Mouse (Mus musculus): Measurements from ENCODE around the gene Cbfa2t2.

The Cbfa2t2 gene

DNA sequence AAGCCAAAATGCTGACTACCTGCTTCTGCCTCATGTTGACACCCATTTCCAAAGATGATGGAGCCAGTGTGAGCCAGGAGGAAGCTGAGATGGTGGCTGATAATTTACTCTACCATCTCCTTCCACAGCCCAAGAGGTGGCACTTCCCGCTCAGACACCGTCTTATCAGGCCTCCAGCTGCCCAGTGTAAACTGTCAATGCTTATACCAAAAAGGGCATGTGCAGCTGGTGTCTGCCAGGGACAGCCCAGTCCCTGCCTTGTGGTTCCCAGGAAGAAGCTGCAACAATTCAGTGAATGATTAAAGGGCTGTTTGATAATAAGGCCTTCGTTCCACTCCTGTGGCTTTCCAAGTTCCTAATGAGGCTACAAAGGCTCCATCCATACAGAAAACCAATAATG, 102.4 kb downstream of the Cbfa2t2 start:
- in situ Hi-C loops (cut with MboI): no loop called here

DNA sequence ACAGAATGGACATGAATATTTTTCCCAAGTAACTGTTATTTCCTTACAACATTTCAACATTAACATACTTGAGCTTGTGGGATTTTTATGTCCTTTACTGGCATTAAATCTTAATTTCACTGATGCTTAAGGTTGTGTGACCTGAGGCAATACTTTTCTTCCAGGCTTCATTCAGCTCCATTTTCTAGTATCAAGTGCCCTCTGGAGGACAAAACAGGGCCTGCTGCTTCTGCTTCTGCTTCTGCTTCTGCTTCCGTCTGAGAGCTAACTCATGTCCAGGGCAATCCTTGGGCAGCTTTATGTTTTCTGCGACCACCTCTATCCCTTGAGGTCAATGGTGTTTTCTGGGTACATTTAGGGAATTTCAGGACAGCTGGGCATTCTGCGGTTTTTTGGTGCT, 103.4 kb downstream of the Cbfa2t2 start:
- in situ Hi-C loops (cut with MboI): no loop called here

DNA sequence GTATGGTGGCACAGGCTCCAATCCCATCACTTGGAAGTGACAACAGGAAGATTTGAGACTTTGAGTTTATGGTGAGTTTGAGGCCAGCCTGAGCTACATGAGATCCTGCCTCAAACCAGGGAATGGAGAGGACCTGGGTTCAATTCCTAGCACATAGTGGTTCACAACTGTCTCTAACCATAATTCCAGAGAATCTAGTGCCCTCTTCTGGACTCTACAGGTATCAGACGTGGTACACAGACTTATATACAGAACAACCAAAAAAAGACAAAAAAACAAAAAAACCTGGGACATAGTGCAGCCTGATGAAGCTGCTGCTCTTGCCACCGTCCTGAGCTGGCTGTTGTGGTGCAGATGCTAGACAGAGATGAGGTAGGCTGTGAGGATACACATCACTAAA, 105.3 kb downstream of the Cbfa2t2 start:
- in situ Hi-C loops (cut with MboI): no loop called here

DNA sequence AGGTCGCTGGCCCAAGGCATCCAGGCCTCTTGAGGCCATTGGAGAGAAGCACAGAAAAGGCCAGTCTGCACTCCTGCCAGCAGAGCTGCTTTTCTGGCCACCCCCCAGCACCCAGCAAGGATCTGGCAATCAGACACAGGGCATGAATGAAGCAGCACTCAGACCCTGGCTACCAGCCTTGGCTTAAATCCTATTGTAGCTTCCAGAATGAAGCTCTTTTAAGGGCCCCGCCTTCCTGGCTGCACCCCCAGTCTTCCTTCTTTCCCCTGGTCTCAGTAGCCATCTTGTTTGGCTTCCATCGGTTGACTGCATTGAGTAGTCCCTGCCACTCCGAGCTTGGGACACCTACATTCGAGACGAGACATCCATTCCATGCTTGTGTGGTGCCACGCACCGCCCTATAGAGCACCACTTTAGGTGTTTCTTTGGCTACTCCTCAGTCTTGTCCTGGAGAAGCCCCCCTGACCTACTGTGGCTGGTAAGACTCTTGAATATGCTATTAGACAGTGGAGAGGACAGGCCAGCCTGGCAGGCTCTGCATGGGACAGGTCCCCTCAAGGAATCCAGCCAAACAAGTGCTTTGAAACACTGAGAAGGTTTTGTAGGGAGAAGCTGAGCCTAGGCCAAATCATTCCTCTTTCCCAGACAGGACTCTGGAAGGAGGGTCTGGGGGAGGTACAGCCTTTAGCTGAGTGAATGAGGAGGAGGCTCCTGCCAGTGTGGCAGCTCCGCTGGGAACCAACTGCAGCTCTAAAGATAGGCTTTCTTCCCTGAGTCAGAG, 107.5 kb downstream of the Cbfa2t2 start:
- in situ Hi-C loops (cut with MboI): no loop called here

DNA sequence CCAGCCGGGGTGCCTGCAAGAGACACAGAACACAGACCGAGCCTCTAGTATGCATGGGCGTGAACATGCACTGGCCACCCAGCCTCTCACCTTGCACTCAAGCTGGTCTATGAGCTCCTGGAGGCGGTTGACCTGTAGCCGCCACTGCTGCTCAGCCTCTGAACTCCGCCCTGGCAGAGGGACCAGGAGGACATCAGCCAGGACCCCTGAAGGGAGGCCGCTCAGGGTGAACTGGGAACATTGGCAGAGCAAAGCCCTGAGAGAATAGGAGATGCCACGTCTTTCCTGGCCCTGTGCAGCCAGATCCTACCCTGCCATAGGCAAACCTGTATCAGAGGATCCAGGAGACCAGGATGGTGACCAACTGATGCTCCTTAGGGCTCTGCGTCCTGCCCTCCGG, 110.4 kb downstream of the Cbfa2t2 start, which contains the start of gene 1700003F12Rik:
Gene 1700003F12Rik (plus strand): TSS at position 375 of the 400 bp plus-strand sequence.
- in situ Hi-C loops (cut with MboI): no loop called here

DNA sequence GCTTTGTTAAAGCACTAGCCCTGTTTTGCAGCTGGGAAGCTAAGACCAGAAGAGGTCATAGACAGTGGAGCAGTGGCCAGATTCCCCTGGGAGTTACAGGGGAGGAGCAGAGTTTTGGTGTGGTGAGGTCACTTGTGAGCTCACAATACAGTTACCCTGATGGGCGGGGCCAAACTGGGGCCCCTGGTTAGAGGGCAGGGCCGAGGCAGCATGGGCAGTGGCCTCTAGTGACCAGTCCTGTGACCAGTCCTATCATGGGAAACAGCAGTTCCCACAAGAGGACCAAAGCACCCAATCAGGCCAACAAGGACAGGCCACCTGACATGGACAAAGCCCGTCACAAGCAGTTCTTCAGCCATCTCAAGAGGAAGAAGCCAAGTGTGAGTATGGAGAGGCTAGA, 112.4 kb downstream of the Cbfa2t2 start:
- in situ Hi-C loops (cut with MboI): no loop called here

DNA sequence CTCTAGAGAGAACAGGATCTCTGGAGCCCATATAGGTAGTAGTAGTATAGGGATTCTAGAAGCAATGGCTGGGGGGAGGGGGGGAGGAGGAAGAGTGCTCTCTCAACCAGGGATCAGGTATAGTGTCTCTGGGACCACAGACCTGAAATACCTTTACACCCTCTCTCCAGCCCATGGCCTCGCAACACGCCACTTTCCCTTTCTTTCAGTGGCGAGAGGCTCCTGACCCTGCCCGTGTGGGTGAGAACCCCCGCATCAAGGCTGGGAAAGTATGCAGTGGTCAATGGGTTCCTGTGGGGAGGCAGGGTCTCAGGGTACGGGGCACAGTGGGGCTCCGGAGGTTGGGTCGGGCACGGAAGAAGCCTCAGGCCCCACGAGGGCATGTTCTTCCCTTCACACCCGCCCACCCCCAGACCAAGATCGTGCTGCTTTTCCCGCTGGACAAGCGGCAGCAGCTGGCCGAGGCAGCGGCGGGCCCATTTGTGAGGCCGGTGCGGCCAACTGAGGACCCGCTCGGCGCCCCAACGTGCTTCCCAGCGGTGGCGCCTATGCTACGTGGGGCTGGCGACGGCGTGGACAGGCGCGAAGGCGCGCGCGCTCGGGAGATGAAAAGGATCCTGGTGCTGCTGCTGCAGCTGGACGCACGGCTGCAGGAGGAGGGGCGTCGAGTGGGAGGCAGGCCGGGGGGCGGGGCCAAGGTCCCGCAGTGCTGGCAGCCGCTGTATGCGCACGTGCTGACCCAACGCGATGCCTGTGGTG, 113.0 kb downstream of the Cbfa2t2 start:
- in situ Hi-C loops (cut with MboI): no loop called here

DNA sequence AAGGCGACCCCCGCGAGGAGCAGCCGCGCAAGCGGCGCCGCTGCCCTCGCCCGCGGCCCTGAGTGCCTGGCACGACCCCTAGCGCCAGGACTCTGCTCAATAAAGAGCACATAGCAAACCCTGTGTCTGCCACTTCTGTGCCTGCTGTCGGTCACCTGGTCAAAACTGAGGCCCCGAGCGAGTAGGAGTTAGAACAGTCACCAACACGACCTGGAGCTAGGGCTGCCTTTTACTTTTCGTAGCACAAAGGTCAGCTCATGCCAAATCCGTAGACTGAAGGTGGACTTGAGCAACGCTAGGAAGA, 113.6 kb downstream of the Cbfa2t2 start:
- in situ Hi-C loops (cut with MboI): no loop called here

DNA sequence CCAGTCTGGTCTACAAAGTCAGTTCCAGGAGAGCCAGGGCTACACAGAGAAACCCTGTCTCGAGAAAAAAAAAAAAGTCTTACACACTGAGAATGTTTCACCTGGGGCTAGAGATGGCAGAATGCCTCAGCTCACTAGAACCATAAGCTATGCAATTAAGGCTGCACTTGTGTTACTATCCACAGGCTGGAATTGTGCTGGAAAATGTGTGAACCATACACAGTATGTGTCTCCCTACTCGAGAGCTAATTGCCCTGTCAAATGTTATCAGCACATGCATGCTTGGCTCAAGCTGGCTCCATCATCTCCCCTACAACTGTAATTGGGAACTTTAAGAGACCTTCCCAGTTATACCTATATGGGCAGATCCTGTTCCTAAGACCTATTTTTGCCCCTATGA, 114.7 kb downstream of the Cbfa2t2 start:
- in situ Hi-C loops (cut with MboI): no loop called here

DNA sequence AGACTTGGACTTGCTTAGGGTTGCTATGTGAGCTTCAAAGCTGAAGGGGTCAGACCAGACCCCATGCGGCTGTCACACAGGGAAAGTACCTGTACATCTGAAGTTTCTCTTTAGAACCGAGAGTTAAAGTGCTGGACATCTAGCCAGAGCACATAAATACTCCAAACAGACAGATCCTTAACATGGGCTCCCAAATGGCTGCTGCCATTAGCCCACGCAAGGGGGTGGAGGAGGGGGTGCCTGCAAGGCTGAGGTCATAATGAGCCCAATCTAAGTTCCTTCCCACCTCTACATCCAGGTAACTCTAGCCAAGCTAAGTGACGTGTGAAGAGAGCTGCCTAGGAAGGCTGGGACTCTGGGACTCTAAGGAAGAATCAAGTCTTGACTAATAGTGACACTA, 115.2 kb downstream of the Cbfa2t2 start, which contains the start of gene Actl10:
Gene Actl10 (plus strand): TSS at position 301 of the 400 bp plus-strand sequence.
- in situ Hi-C loops (cut with MboI): no loop called here

DNA sequence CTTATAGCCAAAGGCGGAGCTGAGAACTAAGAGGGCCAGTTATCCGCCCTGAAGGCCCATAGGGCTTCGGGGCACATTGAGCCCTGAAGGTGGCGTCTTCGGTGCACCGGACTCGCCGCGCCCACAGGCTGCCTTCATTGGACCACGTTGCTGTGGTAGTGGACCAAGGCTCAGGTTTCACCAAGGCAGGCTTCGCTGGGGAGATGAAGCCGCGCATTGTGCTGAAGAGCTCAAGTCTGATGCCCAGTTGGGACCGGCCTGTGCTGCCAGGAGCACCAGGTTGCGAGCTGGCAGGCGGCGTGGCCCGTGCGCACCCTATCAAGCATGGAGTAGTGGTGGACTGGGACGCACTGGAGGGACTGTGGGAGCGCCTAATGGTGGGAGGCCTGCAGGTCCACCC, 115.6 kb downstream of the Cbfa2t2 start:
- in situ Hi-C loops (cut with MboI): no loop called here

DNA sequence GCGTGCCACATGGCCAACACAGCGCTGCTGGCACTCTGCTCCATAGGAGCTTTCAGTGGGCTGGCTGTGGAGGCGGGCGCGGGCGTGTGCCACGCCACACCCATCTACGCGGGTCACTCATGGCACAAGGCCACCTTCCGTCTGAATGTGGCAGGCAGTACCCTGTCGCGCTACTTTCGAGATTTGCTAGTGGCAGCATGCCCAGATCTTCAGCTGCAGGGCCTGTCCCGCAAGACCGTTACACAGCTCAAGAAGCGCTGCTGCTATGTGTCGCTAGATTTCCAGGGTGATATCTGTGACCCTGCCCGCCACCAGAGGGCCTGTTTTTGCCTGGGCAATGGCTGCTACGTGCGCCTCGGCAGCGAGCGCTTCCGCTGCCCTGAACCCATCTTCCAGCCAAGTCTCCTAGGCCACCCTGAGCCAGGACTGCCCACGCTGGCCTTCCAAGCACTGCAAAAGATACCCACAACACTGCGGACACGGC, 116.2 kb downstream of the Cbfa2t2 start:
- in situ Hi-C loops (cut with MboI): no loop called here

DNA sequence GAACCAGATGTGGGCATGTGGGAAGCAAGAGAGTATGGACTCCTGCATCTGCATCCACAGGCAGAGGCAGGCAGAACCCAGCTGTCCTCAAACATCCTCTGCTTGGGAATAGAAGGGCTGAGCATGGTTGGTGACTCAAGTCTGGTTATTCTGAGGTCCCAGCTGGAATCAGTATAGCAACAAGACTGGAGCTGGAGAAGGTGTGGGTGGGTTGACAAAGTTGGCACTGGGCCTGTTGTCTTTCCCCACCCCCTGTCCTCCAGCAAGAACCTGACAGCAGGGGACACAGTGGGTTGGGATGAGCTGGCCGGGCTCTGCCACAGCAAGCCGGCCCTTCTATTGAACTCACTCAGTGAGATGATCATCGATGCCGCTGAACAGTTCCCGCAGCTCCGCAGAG, 119.0 kb downstream of the Cbfa2t2 start:
- in situ Hi-C loops (cut with MboI): no loop called here

DNA sequence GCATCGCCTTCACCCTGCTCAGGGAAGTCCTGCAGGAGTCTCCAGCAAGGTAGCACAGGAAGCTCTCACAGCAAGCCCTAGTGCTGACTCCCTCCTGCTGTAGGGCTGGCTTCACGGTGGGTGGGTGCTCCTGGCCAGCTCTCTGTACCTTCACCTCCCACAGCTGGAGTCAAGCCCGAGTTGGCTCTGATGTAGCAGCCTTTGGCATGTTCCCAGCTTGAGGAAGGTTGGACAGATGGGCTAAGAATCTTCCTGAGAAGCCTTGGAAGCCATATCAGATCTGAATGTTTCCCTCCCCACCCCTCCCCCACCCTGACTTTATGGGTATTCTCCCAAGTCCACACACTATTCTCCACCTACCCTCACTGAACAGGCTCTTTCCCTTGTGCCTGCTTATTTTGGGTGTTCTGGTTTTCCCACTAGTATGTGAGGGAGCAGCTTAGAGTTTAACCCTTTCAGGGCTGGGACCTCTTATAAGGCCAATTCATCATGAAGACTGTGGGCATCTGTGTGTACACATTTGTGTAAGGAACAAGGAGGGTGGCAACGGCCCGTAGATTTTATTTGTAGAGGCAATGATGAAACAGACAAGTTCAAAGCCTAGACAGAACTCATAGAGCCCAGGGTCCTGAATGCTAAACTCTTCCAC, 121.0 kb downstream of the Cbfa2t2 start:
- in situ Hi-C loops (cut with MboI): no loop called here

DNA sequence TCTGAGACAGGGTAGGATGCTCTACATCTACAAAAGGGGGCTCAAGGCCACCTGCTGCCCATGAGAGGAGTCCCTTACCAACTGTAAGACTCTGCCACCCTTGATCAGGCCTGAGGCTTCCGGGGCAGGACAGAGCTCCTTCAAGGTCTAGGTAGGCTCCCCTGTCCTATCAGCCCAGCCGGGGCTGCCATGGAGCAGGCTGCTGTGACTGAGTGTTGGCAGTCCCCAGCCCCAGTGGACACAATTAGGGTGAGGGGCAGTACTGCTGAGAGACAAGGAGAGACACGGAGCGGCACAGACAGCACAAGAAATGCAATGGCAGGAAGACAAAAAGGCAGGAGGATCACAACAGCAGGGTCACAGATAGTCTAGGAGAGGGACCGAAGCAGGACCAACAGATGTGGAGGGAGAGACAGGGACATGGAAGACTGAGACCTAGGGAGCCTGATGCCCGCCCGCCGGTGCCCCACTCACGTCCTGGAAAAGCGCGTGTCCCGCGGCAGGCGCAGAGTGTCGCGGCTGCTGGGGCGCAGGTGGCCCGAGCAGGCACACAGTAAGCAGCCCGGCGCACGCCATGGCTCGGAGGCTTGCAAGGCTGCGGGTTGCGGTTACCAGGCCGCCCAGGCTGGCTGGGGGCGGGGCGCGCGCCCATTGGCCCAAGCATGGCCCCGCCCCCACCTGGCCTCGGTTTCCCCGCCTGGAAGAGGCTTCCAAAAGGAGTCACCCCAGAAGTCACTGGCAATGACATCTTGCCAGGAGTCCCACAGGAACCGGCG, 122.2 kb downstream of the Cbfa2t2 start, which contains the start of gene Necab3:
Gene Necab3 (minus strand): TSS at position 627 of the 776 bp plus-strand sequence.
- in situ Hi-C loops (cut with MboI): no loop called here

DNA sequence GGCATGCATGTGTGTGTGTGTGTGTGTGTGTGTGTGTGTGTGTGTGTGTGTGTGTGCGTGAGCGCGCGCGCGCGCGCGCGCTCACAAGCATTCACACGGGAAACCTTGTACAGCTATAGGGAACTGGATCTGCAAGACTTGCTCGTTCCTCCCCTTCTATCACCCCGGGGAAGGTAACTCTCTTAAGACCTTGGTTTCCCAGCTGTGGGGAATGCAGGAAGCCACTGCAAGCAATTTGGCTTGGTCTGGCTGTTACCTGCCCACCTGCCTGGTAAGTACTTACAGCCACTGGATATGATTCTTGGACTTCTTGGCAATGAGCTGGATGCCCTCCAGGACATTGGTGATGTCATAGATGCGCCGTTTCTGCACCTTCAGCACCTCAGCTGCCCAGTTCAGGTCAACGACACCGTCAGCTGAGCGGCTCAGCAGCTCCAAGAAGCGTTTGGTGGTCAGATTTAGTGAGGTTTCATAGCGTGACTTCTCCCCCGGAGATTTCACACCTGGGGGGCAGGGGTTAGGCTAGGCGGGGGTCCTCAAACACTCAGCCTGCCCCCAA, 127.4 kb downstream of the Cbfa2t2 start:
- in situ Hi-C loops (cut with MboI): no loop called here

DNA sequence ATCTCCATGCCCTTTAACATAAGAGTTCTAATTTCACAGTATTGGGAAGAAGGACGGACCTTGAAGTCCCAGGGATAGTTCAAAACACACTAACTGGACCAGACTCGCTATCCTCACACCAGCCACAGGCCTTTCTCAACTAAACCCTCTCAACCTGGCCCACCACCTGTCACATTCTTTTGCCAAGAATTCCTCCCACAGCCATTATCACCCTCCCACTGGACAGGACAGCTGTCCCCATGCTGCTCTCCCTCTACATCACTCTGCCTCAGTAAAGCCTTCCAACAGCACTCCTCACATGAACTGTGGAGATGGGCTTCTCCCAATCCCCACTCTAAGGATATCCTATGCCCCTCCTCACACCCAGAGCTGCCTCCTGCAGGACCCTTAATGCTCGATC, 129.3 kb downstream of the Cbfa2t2 start:
- in situ Hi-C loops (cut with MboI): no loop called here

DNA sequence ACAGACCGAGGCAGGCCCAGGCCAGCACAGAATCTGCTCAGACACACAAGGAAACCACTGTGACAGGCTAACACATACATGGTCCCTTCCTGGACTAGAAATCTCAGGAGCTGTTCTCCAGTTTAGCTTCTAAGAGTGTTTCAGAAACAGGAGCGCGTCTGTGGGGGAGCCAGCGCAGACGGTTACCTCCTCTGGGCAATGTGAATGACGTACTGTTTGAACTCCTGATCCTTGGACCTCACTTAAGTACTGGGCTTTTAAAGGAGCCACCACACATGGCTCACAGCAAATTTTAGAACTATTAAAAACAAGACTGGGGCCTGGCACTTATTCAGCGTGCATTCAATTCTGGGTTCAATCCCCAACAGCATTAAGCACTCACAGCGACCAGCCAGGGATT, 130.4 kb downstream of the Cbfa2t2 start:
- in situ Hi-C loops (cut with MboI): no loop called here

DNA sequence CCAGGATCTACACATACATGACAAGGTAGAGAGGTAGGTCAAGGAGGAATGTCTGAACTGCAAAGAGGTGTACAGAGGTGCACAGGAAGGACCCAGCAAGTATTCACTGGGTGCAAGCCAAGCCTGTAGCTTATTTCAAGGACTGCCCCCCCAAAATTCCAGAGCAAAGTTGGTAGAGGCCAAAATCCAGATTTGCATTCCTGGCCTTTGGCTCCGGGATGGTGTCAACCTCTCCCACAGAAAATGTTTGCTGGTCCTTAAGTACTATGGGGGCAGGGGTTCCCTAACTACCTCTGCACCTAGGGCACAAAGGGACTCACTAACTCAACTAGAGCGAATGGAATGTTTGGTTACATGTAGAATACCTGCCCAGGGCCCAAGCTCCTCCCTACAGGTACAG, 131.5 kb downstream of the Cbfa2t2 start:
- in situ Hi-C loops (cut with MboI): no loop called here

DNA sequence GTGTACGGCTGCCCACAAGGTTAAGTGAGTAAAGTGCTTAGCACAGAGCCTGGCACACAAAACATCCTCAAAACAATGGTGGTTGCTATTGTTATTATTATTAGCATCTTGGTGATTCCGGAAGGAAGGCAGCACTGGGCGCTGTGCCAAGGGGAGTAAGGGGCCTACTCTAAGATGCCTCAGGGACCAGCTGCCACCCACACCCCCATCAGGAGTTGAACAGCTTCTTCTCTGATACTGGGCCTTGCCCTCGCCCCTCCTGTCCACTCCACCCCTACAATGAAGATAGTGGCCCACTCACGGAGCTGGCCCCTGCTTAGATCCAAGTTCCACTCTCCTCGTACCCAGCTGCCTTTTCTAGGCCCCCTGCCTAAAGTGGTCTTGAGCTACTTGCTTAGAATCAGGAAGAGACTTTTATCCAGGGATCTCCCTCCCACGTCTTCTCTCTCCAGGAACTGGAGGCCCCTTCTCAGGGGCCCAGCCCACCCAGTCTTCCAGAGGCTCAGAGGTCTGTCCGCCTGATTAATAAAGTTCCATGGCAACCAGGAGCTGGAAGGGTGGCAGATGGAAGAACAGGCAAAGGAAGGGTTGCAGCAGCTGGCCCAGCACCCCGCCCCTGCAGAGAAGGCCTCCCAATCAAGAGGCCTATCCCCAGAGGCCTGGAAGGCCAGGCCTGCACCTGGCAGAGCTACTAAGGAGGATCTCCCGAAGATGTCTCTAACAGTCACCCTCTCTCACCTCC, 132.2 kb downstream of the Cbfa2t2 start:
- in situ Hi-C loops (cut with MboI): no loop called here
